Mouse (Mus musculus): ENCODE results near the gene Spint2. TPM values are rescaled to one million over a fixed set of nuclear protein-coding genes. Genes with fewer than 3 reads are reported as not detected.
A peak's percentile ranks its signal among the peaks of the same experiment; 100 is the strongest.

Gene Spint2
- polyA plus RNA-seq, 1 experiment from 2014 or later = 63.3 TPM

DNA sequence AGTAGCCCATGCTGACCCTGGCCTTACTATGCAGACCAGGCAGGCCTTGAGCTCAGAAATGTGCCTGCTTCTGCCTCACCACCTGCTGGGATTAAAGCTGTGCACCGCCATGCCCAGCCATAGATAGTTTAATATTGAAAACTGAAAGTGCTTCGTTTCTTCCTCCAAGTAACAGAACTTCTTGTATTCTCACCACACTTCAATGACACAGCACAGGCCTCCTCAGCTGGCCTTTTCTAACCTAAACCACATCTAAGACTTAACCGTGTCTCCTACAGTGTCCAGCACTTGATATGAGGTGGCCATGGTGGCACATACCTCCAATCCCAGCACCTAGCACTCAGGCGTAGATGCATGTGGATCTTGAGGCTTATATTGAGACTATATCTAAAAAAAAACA is 11.3 kb downstream of the Spint2 start:
- Histone ChIP-seq H3K4me3 (no peak overlapping the region), H3K4me2 (replicated peaks) (no peak overlapping the region), H3K36me3 (no peaks in the 10 kb centered on the region), H3K9me3 (replicated peaks) (no peaks in the 10 kb centered on the region), H3K27me3 (no peaks in the 10 kb centered on the region), H3K9ac (no peak overlapping the region), H3K27ac (no peak overlapping the region), H3K4me1 (0 out of 2 replicates have a peak, but pooled peaks cover 2% of the 10 kb centered on the region)
- WGBS = 80% methylated on average over 4 of the region's 4 CpGs
- ATAC-seq (ENCODE audit: low FRiP score) = no peak

GRCm38 (mm10) chr7:29266931-29267330 is 14.8 kb downstream of the Spint2 start:
- ATAC-seq (ENCODE audit: low FRiP score) = no peak
- no peaks in the 10 kb centered on the region for H3K27me3 ChIP-seq
- 58% methylated on average over 4 of the region's 4 CpGs for WGBS
- no peaks in the 10 kb centered on the region for H3K9me3 ChIP-seq (replicated peaks)
- no peaks in the 10 kb centered on the region for H3K36me3 ChIP-seq
- H3K9ac ChIP-seq = no peak overlapping the region
- no peak overlapping the region for H3K27ac ChIP-seq
- 0 out of 2 replicates have a peak, but pooled peaks cover 2% of the 10 kb centered on the region for H3K4me1 ChIP-seq
- H3K4me3 ChIP-seq = no peak overlapping the region
- H3K4me2 ChIP-seq (replicated peaks) = no peak overlapping the region

GRCm38 (mm10) chr7:29265636-29266035 is 16.1 kb downstream of the Spint2 start:
- no peak overlapping the region for H3K4me2 ChIP-seq (replicated peaks)
- ATAC-seq (ENCODE audit: low FRiP score) = no peak
- H3K9me3 ChIP-seq (replicated peaks) = no peaks in the 10 kb centered on the region
- no peaks in the 10 kb centered on the region for H3K27me3 ChIP-seq
- H3K36me3 ChIP-seq = no peaks in the 10 kb centered on the region
- no peak overlapping the region for H3K27ac ChIP-seq
- WGBS = 70% methylated on average over 7 of the region's 7 CpGs
- H3K9ac ChIP-seq = no peak overlapping the region
- H3K4me3 ChIP-seq = no peak overlapping the region
- 0 out of 2 replicates have a peak, but pooled peaks cover 2% of the 10 kb centered on the region for H3K4me1 ChIP-seq

- WGBS = 94% methylated on average over 3 of the region's 3 CpGs
- ATAC-seq (ENCODE audit: low FRiP score) = no peak
- Histone ChIP-seq H3K4me2 (replicated peaks) (no peak overlapping the region), H3K4me3 (no peak overlapping the region), H3K9me3 (replicated peaks) (no peaks in the 10 kb centered on the region), H3K27me3 (no peaks in the 10 kb centered on the region), H3K9ac (no peak overlapping the region), H3K36me3 (no peaks in the 10 kb centered on the region), H3K27ac (no peak overlapping the region), H3K4me1 (peaks cover 16% of the 10 kb centered on the region)
These were observed 17.9 kb downstream of the Spint2 start for GRCm38 (mm10) chr7:29263831-29264230.

- H3K9ac ChIP-seq = no peak overlapping the region
- no peak for ATAC-seq (ENCODE audit: low FRiP score)
- no peak overlapping the region for H3K27ac ChIP-seq
- no peaks in the 10 kb centered on the region for H3K27me3 ChIP-seq
- H3K4me3 ChIP-seq = no peak overlapping the region
- peaks cover 23% of the 10 kb centered on the region for H3K4me1 ChIP-seq
- 80% methylated on average over 6 of the region's 6 CpGs for WGBS
- H3K4me2 ChIP-seq (replicated peaks) = no peak overlapping the region
- no peaks in the 10 kb centered on the region for H3K9me3 ChIP-seq (replicated peaks)
- no peaks in the 10 kb centered on the region for H3K36me3 ChIP-seq
These were observed 19.6 kb downstream of the Spint2 start for GRCm38 (mm10) chr7:29262151-29262550.

DNA sequence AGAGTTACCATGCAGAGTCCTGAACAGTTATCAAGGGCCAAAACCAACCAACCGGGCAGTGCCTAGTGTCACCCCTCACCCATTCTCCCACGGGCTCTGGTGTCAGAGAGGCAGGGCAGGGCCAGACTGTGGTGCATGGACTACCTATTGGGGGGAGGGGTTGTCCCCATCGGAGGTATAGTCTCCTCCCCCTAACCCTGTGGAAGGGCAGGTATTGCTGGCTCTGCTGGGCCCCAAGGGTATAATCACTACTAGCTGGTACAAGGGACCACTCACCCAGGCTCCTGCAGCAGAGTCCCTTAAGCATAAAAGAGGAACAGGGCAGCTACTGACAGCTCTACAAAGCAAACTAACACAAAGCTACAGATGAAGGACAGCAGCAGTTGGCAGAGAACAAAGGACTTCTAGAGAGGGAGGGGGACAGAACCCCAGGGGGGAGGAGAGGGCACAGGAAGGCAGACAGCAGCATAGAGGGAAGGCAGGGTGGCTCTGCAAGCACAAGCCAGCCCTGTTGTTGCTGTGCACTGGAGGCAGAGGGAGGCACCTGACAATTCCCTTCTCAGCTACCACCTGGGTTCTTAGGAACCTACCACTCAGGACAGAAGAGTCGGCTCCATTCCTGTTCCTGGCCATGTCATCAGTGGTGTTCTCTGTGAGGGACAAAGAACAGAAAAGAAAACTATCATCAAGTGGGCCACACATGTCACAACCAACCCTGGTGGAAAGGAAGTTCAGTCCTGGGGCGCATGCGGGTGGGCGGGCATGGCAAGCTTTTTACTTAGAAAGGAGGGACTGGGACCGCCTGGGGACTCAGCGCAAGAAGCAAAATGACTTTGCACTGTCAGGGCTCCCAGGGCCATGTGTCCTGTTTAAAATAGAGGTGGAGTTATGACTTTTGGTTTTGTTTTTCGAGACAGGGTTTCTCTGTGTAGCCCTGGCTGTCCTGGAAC is 21.7 kb downstream of the Spint2 start:
- no peak overlapping the region for H3K4me2 ChIP-seq (replicated peaks)
- H3K36me3 ChIP-seq = no peaks in the 10 kb centered on the region
- no peaks in the 10 kb centered on the region for H3K27me3 ChIP-seq
- ATAC-seq (ENCODE audit: low FRiP score) = peak; percentile 62
- H3K4me1 ChIP-seq = peaks cover 21% of the 10 kb centered on the region
- no peak overlapping the region for H3K27ac ChIP-seq
- no peaks in the 10 kb centered on the region for H3K9me3 ChIP-seq (replicated peaks)
- no peak overlapping the region for H3K9ac ChIP-seq
- 50% methylated on average over 10 of the region's 10 CpGs for WGBS
- H3K4me3 ChIP-seq = no peak overlapping the region

GRCm38 (mm10) chr7:29257368-29257767 is 24.3 kb downstream of the Spint2 start:
- Histone ChIP-seq H3K9me3 (replicated peaks) (no peaks in the 10 kb centered on the region), H3K27me3 (no peaks in the 10 kb centered on the region), H3K36me3 (no peaks in the 10 kb centered on the region), H3K4me1 (peaks cover 21% of the 10 kb centered on the region), H3K4me2 (replicated peaks) (no peak overlapping the region), H3K4me3 (no peak overlapping the region), H3K27ac (no peak overlapping the region), H3K9ac (no peak overlapping the region)
- WGBS = 94% methylated on average over 1 of the region's 1 CpGs
- ATAC-seq (ENCODE audit: low FRiP score) = no peak

GRCm38 (mm10) chr7:29255875-29256274 is 25.8 kb downstream of the Spint2 start:
- H3K4me2 ChIP-seq (replicated peaks) = no peak overlapping the region
- H3K9ac ChIP-seq = no peak overlapping the region
- H3K27me3 ChIP-seq = no peaks in the 10 kb centered on the region
- 85% methylated on average over 4 of the region's 4 CpGs for WGBS
- no peaks in the 10 kb centered on the region for H3K9me3 ChIP-seq (replicated peaks)
- no peak overlapping the region for H3K4me3 ChIP-seq
- no peak overlapping the region for H3K27ac ChIP-seq
- ATAC-seq (ENCODE audit: low FRiP score) = no peak
- H3K4me1 ChIP-seq = peaks cover 21% of the 10 kb centered on the region
- no peaks in the 10 kb centered on the region for H3K36me3 ChIP-seq

- Histone ChIP-seq H3K9ac (no peak overlapping the region), H3K27ac (no peak overlapping the region), H3K27me3 (peaks cover 5% of the 10 kb centered on the region), H3K4me3 (no peak overlapping the region), H3K9me3 (replicated peaks) (no peaks in the 10 kb centered on the region), H3K4me2 (replicated peaks) (no peak overlapping the region), H3K4me1 (peaks cover 7% of the 10 kb centered on the region), H3K36me3 (no peaks in the 10 kb centered on the region)
- no peak for ATAC-seq (ENCODE audit: low FRiP score)
- WGBS = 62% methylated on average over 5 of the region's 5 CpGs
These were observed 27.9 kb downstream of the Spint2 start for GRCm38 (mm10) chr7:29253842-29254241.

DNA sequence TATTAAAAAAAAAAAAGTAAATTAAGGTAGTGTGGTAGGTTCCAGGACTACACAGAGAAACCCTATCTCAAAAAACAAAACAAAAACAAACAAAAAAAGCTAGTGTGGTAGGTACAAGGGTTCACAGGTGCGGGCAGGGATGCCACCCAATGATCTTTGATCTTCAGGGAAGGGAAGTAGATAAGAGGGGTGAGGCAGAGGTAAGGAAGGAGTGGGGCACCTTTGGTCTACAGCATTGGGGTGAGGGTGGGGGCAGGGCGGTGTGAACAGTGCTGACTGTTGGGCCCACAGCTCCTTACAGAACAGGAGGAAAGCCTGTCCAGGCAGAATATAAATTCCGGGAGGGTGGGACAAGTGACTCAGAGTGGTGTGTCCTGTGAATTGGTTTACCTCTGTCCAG is 30.5 kb downstream of the Spint2 start:
- Histone ChIP-seq H3K9ac (no peak overlapping the region), H3K9me3 (replicated peaks) (no peaks in the 10 kb centered on the region), H3K27ac (no peak overlapping the region), H3K4me2 (replicated peaks) (no peak overlapping the region), H3K27me3 (peaks cover 19% of the 10 kb centered on the region), H3K4me1 (peaks cover 4% of the 10 kb centered on the region; the same call in 1 of the 2 replicates), H3K4me3 (no peak overlapping the region), H3K36me3 (peaks cover 1% of the 10 kb centered on the region)
- no peak for ATAC-seq (ENCODE audit: low FRiP score)
- WGBS = 74% methylated on average over 3 of the region's 3 CpGs

DNA sequence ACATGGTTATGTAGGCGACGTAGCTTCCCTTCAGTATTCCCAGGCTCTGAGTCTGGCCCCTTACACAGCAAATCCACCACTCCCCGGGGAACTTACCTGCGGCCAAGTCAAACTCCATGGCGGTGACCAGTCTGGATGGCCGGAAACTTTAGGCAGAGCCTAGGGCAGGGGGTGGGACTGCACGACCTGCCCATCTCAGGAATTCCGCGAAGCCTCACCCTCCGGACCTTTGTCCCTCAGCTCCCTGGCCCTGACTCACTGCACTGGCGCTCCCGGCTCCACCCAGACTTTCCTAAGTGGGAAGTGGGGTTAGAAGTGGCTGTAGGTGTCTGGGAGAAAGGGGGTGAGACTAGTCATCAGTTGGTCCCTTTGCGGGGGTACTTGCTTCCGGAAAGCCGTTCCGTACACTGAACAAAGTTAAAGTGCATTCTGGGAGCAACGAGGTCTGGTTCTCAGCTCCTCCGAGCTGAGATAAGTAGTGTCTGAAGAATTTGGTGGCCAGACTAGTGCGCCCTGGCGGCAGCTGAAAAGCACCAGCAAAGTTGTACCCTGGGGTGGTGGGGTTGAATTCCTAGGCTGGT is 33.4 kb downstream of the Spint2 start, which contains the start of gene 2200002D01Rik:
TSS of gene 2200002D01Rik (minus strand) at position 206 of the 581 bp plus-strand sequence.
- peaks cover 4% of the 10 kb centered on the region; the same call in 1 of the 2 replicates for H3K4me1 ChIP-seq
- peak within 1 kb of the TSS; percentile 4 for H3K4me3 ChIP-seq
- no peaks in the 10 kb centered on the region for H3K9me3 ChIP-seq (replicated peaks)
- H3K27ac ChIP-seq = no peak within 1 kb of the TSS
- WGBS = 10% methylated on average over 20 of the region's 20 CpGs
- H3K36me3 ChIP-seq = peaks cover 17% of the 10 kb centered on the region
- peaks cover 19% of the 10 kb centered on the region for H3K27me3 ChIP-seq
- ATAC-seq (ENCODE audit: low FRiP score) = no peak
- H3K9ac ChIP-seq = peak within 1 kb of the TSS; percentile 36
- H3K4me2 ChIP-seq (replicated peaks) = peak within 1 kb of the TSS; percentile 45

DNA sequence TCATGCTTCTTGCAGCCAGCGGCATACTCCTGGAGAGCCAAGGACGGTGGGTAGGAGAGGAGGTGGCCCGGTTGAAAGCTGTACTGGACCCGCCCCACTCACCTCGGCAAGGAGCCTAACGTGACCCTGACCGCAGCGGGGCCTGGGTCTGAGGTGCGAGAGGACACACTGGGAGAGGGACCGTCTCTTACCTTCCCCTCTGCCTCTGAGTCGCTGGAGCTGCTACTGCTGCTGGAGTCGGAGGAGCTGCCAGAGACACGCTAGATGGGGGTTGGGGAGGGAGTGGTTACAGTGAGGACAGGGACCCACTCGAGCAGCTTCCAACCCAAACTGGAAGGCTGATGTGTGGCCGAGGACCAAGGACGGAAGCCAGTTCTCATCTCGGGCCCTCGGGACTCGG is 34.0 kb downstream of the Spint2 start:
- H3K4me1 ChIP-seq = peaks cover 4% of the 10 kb centered on the region; the same call in 1 of the 2 replicates
- peak overlapping the region; percentile 4 for H3K4me3 ChIP-seq
- peaks cover 17% of the 10 kb centered on the region for H3K36me3 ChIP-seq
- peak overlapping the region; percentile 45 for H3K4me2 ChIP-seq (replicated peaks)
- peaks cover 19% of the 10 kb centered on the region for H3K27me3 ChIP-seq
- peak overlapping the region; percentile 36 for H3K9ac ChIP-seq
- no peaks in the 10 kb centered on the region for H3K9me3 ChIP-seq (replicated peaks)
- ATAC-seq (ENCODE audit: low FRiP score) = 0 out of 2 replicates have a peak, but pooled peaks have one; percentile 14
- 13% methylated on average over 19 of the region's 19 CpGs for WGBS
- H3K27ac ChIP-seq = no peak overlapping the region
